Mouse (Mus musculus) bone marrow macrophage, adult 2 months (primary cell): ENCODE measurements around the gene Fam241a.

Source experiments
- CTCF ChIP-seq: IDR thresholded peaks from 2 replicates; pipeline ENCODE4 v1.5.1; 2012; ENCODE audit warnings: low read depth, mild to moderate bottlenecking, low read length, moderate library complexity
- POLR2A ChIP-seq: IDR thresholded peaks from 2 replicates; pipeline ENCODE4 v1.6.1; 2012; ENCODE audit warnings: mild to moderate bottlenecking, low read depth, low read length, borderline replicate concordance

DNA sequence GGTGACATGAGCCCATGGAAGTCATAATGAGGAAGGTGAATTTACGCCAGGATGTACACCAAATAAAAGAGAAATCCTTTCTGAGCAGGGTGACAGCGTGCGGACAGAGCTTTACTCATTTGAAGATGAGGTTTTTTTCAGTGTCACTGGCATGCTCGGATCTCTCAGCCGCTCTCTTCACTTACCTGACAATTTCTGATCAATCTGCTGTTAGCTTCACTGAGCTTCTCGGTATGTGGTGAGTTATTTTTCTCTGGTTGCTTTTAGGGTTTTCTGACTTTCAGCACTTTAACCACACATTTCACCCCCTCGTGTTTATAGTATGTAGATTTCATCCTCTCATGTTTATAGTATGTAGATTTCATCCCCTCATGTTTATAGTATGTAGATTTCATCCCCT, 21.1 kb downstream of the Fam241a start:
- no peak for TF ChIP-seq CTCF
- no peak for TF ChIP-seq POLR2A
